Mouse (Mus musculus): ENCODE measurements around the gene Bmp3. TPM values are rescaled to one million over a fixed set of nuclear protein-coding genes. Genes with fewer than 3 reads are reported as not detected.

The Bmp3 gene
- 3.0 and 4.1 TPM in 2 replicates for polyA plus RNA-seq (2015; fragmentation: Nextera tagmentation; extraction: Ambion mirVana)

DNA sequence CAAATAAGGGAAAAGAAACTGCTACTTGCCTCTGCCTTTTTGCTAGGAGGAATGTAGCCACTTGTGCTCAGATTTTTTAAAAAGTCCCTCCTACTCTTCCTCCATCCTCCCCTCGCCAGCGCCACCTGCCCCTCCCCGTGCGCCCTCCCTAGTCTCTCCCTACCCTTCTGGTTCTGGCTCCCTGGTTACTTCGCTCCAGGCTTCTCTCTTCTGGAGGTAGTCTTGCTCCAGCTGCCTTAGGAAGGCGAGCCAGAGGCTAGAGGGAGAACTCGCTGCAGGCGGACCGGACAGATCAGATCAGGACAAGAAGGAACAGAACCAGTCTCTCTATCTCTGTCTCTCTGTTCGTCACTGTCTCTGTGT is at the start of gene Bmp3:
TSS of gene Bmp3 (plus strand) at position 152 of the 363 bp plus-strand sequence.
- peak within 1 kb of the TSS; percentile 79 for H3K4me2 ChIP-seq (ENCODE audit: low read depth, low read length)
- ATAC-seq (ENCODE audit: insufficient read depth, low FRiP score), result peak; percentile 54
- H3K27me3 ChIP-seq (ENCODE audit: control insufficient read depth, insufficient read depth, low read length), result peaks cover 33% of the 10 kb centered on the region
- H3K36me3 ChIP-seq (ENCODE audit: control insufficient read depth, insufficient read depth, low read length), result no peaks in the 10 kb centered on the region
- WGBS, result 6% methylated on average over 10 of the region's 10 CpGs
- no peak within 1 kb of the TSS for H3K27ac ChIP-seq (ENCODE audit: low read length)
- peak within 1 kb of the TSS; percentile 68 for H3K9ac ChIP-seq (ENCODE audit: low read length)
- H3K4me3 ChIP-seq (replicated peaks; ENCODE audit: low read length), result peak within 1 kb of the TSS; percentile 50
- H3K9me3 ChIP-seq (replicated peaks; ENCODE audit: control insufficient read depth, low read length), result no peaks in the 10 kb centered on the region
- peaks cover 11% of the 10 kb centered on the region for H3K4me1 ChIP-seq (ENCODE audit: control insufficient read depth, insufficient read depth, low read length)

DNA sequence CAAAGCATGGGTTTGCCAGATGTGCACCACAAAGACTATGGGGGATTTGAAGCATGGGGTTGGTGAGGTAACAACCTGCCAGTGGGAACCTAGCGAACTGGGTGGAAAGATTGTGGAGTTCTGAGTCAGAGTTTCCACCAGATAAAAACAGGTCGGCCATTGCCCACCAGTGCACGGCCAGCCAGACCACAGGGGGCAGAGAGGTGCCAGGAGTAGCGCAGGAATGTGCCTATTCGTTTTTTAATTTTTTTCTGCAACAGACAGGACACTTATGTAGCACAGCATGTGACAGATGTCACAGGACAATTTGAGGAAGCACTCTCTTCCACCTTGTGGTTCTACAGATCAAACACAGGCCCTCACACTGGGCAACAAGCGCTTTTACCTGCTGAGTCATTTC is 49.5 kb upstream of the Bmp3 start:
- no peak overlapping the region for H3K4me3 ChIP-seq (replicated peaks; ENCODE audit: low read length)
- no peak overlapping the region for H3K9ac ChIP-seq (ENCODE audit: low read length)
- H3K4me1 ChIP-seq (ENCODE audit: control insufficient read depth, insufficient read depth, low read length), result no peaks in the 10 kb centered on the region
- no peak for ATAC-seq (ENCODE audit: insufficient read depth, low FRiP score)
- H3K36me3 ChIP-seq (ENCODE audit: control insufficient read depth, insufficient read depth, low read length), result no peaks in the 10 kb centered on the region
- WGBS, result 85% methylated on average over 6 of the region's 6 CpGs
- no peaks in the 10 kb centered on the region for H3K27me3 ChIP-seq (ENCODE audit: control insufficient read depth, insufficient read depth, low read length)
- H3K27ac ChIP-seq (ENCODE audit: low read length), result no peak overlapping the region
- H3K4me2 ChIP-seq (ENCODE audit: low read depth, low read length), result no peak overlapping the region
- H3K9me3 ChIP-seq (replicated peaks; ENCODE audit: control insufficient read depth, low read length), result no peaks in the 10 kb centered on the region

DNA sequence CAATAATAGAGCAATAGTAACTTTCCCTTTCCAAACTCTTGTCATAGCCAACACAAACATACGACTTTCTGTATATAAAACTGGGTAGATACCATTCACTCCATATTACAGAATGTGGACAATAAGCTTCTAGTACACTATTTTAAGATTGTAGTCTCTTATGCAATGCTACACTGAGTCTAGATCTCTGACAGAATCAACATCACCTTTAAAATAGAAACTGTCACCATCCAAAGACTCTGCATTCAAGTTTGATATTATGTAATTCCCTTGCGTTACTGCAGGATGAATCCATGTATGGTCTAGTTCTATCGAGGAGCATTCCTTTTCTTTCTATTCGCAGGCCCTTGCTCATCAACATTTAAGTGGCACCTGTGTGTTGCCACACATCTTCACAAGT is 47.7 kb upstream of the Bmp3 start:
- ATAC-seq (ENCODE audit: insufficient read depth, low FRiP score), result no peak
- H3K36me3 ChIP-seq (ENCODE audit: control insufficient read depth, insufficient read depth, low read length), result no peaks in the 10 kb centered on the region
- 86% methylated on average over 4 of the region's 4 CpGs for WGBS
- H3K9me3 ChIP-seq (replicated peaks; ENCODE audit: control insufficient read depth, low read length), result no peaks in the 10 kb centered on the region
- no peak overlapping the region for H3K4me3 ChIP-seq (replicated peaks; ENCODE audit: low read length)
- no peaks in the 10 kb centered on the region for H3K4me1 ChIP-seq (ENCODE audit: control insufficient read depth, insufficient read depth, low read length)
- no peak overlapping the region for H3K4me2 ChIP-seq (ENCODE audit: low read depth, low read length)
- no peaks in the 10 kb centered on the region for H3K27me3 ChIP-seq (ENCODE audit: control insufficient read depth, insufficient read depth, low read length)
- no peak overlapping the region for H3K9ac ChIP-seq (ENCODE audit: low read length)
- H3K27ac ChIP-seq (ENCODE audit: low read length), result no peak overlapping the region

DNA sequence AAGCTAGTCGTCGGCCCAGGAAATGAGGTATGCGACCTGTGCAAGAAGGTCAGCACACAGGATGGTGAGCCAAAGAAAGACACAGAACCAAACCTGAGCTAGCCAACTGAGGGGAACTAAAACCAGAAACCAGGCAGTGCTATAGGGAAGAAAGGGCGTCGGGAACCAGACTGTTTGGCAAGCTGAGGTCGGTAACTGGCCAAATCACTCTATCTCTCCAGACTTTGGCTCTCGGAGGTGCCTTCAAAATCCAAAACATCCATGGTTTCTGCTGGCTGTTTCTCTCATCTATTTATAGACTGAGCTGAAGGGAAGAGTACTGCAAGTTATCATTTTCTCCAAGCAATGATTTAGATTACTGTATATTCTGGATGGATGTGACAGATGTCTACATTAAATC is 47.2 kb upstream of the Bmp3 start:
- Histone ChIP-seq H3K27me3 (ENCODE audit: control insufficient read depth, insufficient read depth, low read length) (no peaks in the 10 kb centered on the region), H3K4me2 (ENCODE audit: low read depth, low read length) (no peak overlapping the region), H3K27ac (ENCODE audit: low read length) (no peak overlapping the region), H3K36me3 (ENCODE audit: control insufficient read depth, insufficient read depth, low read length) (no peaks in the 10 kb centered on the region), H3K4me3 (replicated peaks; ENCODE audit: low read length) (no peak overlapping the region), H3K9ac (ENCODE audit: low read length) (no peak overlapping the region), H3K9me3 (replicated peaks; ENCODE audit: control insufficient read depth, low read length) (no peaks in the 10 kb centered on the region), H3K4me1 (ENCODE audit: control insufficient read depth, insufficient read depth, low read length) (no peaks in the 10 kb centered on the region)
- WGBS, result 62% methylated on average over 7 of the region's 7 CpGs
- no peak for ATAC-seq (ENCODE audit: insufficient read depth, low FRiP score)

DNA sequence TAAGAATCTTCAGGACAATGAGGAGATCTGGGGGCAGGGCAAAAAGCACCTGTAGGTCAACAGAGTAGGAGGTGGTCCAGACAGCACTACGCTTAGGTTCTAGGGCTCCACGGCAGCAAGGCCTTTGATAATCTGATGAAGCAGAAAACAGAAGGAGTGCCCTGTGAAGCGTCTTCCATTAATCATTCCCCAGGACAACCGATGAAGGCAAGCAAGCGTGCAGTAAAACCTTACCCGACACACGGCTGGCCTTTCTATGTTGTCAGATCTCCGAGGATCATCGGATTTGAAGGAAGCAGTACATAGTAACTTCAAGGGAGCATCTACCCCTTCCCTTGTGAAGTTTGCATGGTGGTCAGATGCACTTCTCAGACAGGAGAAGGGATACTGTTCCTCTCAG is 46.3 kb upstream of the Bmp3 start:
- H3K4me3 ChIP-seq (replicated peaks; ENCODE audit: low read length), result no peak overlapping the region
- ATAC-seq (ENCODE audit: insufficient read depth, low FRiP score), result no peak
- H3K27me3 ChIP-seq (ENCODE audit: control insufficient read depth, insufficient read depth, low read length), result no peaks in the 10 kb centered on the region
- WGBS, result 36% methylated on average over 9 of the region's 9 CpGs
- no peak overlapping the region for H3K4me2 ChIP-seq (ENCODE audit: low read depth, low read length)
- no peaks in the 10 kb centered on the region for H3K9me3 ChIP-seq (replicated peaks; ENCODE audit: control insufficient read depth, low read length)
- H3K9ac ChIP-seq (ENCODE audit: low read length), result no peak overlapping the region
- no peaks in the 10 kb centered on the region for H3K36me3 ChIP-seq (ENCODE audit: control insufficient read depth, insufficient read depth, low read length)
- no peaks in the 10 kb centered on the region for H3K4me1 ChIP-seq (ENCODE audit: control insufficient read depth, insufficient read depth, low read length)
- H3K27ac ChIP-seq (ENCODE audit: low read length), result no peak overlapping the region

DNA sequence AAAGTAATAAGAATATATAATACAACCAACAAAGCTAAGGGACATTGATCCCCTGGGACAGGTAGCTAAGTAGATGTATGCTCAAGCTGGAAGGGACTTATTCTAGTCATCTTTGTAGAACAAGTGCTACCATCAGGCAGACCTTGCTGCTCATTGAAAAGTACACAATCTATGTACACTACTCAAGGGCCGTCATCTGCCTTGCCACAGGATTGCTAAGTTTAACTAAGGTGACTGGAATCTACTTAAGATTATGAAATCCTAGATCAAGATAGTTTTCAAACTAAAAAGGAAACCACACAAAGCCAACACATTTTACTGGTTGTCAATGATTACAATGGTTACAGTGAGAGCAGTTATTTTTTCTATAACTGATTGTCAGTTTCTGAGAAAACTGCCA is 41.8 kb upstream of the Bmp3 start:
- Histone ChIP-seq H3K4me2 (ENCODE audit: low read depth, low read length) (no peak overlapping the region), H3K4me3 (replicated peaks; ENCODE audit: low read length) (no peak overlapping the region), H3K36me3 (ENCODE audit: control insufficient read depth, insufficient read depth, low read length) (no peaks in the 10 kb centered on the region), H3K9me3 (replicated peaks; ENCODE audit: control insufficient read depth, low read length) (no peaks in the 10 kb centered on the region), H3K27me3 (ENCODE audit: control insufficient read depth, insufficient read depth, low read length) (no peaks in the 10 kb centered on the region), H3K27ac (ENCODE audit: low read length) (no peak overlapping the region), H3K9ac (ENCODE audit: low read length) (no peak overlapping the region), H3K4me1 (ENCODE audit: control insufficient read depth, insufficient read depth, low read length) (no peaks in the 10 kb centered on the region)
- WGBS, result 66% methylated on average over 1 of the region's 1 CpGs
- no peak for ATAC-seq (ENCODE audit: insufficient read depth, low FRiP score)

DNA sequence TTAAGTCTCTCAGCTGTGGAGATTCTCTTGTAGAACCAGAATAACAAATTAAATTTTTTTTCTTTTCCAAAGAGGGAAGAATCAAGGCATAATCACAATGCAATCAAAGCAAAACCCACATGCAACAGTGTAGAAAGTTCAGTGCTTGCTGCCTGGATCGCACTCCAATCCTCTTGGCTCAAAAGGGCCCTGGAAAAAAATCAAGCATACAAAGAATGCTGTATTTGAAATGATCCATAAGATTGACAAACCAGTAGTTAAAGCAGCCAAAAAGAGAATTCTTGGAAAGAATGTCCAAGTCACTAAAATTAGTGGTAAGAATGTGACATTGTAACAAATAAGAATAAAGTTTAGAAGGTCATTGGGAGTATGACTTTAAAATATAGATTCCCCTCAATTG is 38.9 kb upstream of the Bmp3 start:
- Histone ChIP-seq H3K36me3 (ENCODE audit: control insufficient read depth, insufficient read depth, low read length) (no peaks in the 10 kb centered on the region), H3K9ac (ENCODE audit: low read length) (no peak overlapping the region), H3K9me3 (replicated peaks; ENCODE audit: control insufficient read depth, low read length) (no peaks in the 10 kb centered on the region), H3K4me3 (replicated peaks; ENCODE audit: low read length) (no peak overlapping the region), H3K27ac (ENCODE audit: low read length) (no peak overlapping the region), H3K4me1 (ENCODE audit: control insufficient read depth, insufficient read depth, low read length) (no peaks in the 10 kb centered on the region), H3K4me2 (ENCODE audit: low read depth, low read length) (no peak overlapping the region), H3K27me3 (ENCODE audit: control insufficient read depth, insufficient read depth, low read length) (no peaks in the 10 kb centered on the region)
- WGBS, result 75% methylated on average over 1 of the region's 1 CpGs
- no peak for ATAC-seq (ENCODE audit: insufficient read depth, low FRiP score)

DNA sequence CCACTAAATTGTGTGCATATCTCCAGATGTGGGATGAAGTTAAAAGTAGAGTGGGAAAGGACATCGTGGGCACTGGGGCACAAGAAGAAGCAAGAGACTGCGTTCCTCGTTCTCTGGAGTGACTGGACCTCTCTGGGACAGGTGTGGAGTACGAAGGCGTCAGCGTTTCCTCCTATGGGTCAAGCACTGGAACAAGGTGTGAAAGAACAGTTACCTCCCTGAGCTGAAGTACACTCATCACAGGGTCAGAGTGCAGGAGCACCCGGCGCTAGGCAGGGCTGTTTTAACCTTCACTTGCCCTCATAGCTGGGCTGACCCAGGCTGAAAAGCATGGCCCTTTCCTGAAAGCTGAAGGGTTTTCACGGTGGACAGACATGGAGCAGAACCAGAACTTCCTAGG is 20.5 kb upstream of the Bmp3 start:
- H3K36me3 ChIP-seq (ENCODE audit: control insufficient read depth, insufficient read depth, low read length), result no peaks in the 10 kb centered on the region
- no peaks in the 10 kb centered on the region for H3K27me3 ChIP-seq (ENCODE audit: control insufficient read depth, insufficient read depth, low read length)
- ATAC-seq (ENCODE audit: insufficient read depth, low FRiP score), result no peak
- no peaks in the 10 kb centered on the region for H3K4me1 ChIP-seq (ENCODE audit: control insufficient read depth, insufficient read depth, low read length)
- H3K9ac ChIP-seq (ENCODE audit: low read length), result no peak overlapping the region
- no peak overlapping the region for H3K4me3 ChIP-seq (replicated peaks; ENCODE audit: low read length)
- WGBS, result 74% methylated on average over 9 of the region's 9 CpGs
- H3K4me2 ChIP-seq (ENCODE audit: low read depth, low read length), result no peak overlapping the region
- H3K27ac ChIP-seq (ENCODE audit: low read length), result no peak overlapping the region
- no peaks in the 10 kb centered on the region for H3K9me3 ChIP-seq (replicated peaks; ENCODE audit: control insufficient read depth, low read length)

DNA sequence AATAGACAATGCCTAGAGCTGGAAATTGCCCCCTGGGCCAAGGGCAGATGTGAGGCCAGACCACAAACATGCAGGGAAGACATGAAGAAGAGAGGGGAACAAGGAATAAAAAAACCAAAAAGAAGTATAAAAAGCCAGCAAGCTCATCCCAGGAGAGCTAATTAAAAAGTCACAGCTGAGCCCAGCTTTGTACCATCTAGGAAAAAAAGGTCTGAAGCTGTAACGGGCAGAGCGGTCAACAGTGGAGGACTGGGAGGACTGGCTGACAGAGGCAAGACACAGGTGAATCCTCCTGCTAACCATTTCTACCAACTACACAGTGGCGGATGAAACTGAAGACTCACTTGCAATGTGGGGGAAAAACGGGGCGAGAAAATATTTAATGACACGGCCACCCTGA is 19.9 kb upstream of the Bmp3 start:
- Histone ChIP-seq H3K27me3 (ENCODE audit: control insufficient read depth, insufficient read depth, low read length) (no peaks in the 10 kb centered on the region), H3K36me3 (ENCODE audit: control insufficient read depth, insufficient read depth, low read length) (no peaks in the 10 kb centered on the region), H3K27ac (ENCODE audit: low read length) (no peak overlapping the region), H3K4me1 (ENCODE audit: control insufficient read depth, insufficient read depth, low read length) (no peaks in the 10 kb centered on the region), H3K9me3 (replicated peaks; ENCODE audit: control insufficient read depth, low read length) (no peaks in the 10 kb centered on the region), H3K4me2 (ENCODE audit: low read depth, low read length) (no peak overlapping the region), H3K9ac (ENCODE audit: low read length) (no peak overlapping the region), H3K4me3 (replicated peaks; ENCODE audit: low read length) (no peak overlapping the region)
- ATAC-seq (ENCODE audit: insufficient read depth, low FRiP score), result no peak
- 91% methylated on average over 6 of the region's 6 CpGs for WGBS
